Mouse (Mus musculus) heart, adult 2 months (tissue): ENCODE measurements around the gene Syn3. TPM values are rescaled to one million over a fixed set of nuclear protein-coding genes. Genes with fewer than 3 reads are reported as not detected.
"Not testable (repeated sequence)": the region's sequence is repeated elsewhere in the genome, so short reads cannot be mapped to it uniquely, and the experiment has no call there.

Source experiments
- DNase-seq, 2 experiments: peaks; one replicate each; pipeline ENCODE4 v3.0.0; 2021
- H3K27ac ChIP-seq: fragments of 200-600 bp; 2 replicates; pipeline ENCODE4 v1.8.1; 2022
- H3K27me3 ChIP-seq: fragments of 200-500 bp; 2 replicates; pipeline ENCODE4 v1.6.1; 2012; ENCODE audit warnings: mild to moderate bottlenecking, low read length, inconsistent platforms, mixed read lengths; ENCODE audit not compliant: control insufficient read depth, insufficient read depth
- H3K36me3 ChIP-seq: fragments of 200-500 bp; 2 replicates; pipeline ENCODE4 v1.6.1; 2012; ENCODE audit warnings: low read length, inconsistent platforms; ENCODE audit not compliant: control insufficient read depth, insufficient read depth
- H3K4me1 ChIP-seq: fragments of 200-500 bp; 2 replicates; pipeline ENCODE4 v1.6.1; 2011; ENCODE audit warnings: low read length; ENCODE audit not compliant: control insufficient read depth, insufficient read depth
- H3K4me3 ChIP-seq: fragments of 200-600 bp; 2 replicates; pipeline ENCODE4 v1.8.1; 2022
- H3K79me2 ChIP-seq: fragments of 200-500 bp; replicated peaks from 2 replicates; pipeline ENCODE4 v1.6.1; 2012; ENCODE audit warnings: mild to moderate bottlenecking, inconsistent platforms, low read length, moderate library complexity, mixed read lengths; ENCODE audit not compliant: control insufficient read depth, insufficient read depth
- H3K9ac ChIP-seq: fragments of 200-500 bp; 2 replicates; pipeline ENCODE4 v1.6.1; 2012; ENCODE audit warnings: low read depth, mild to moderate bottlenecking, control low read depth, inconsistent platforms, low read length, mixed read lengths
- CTCF ChIP-seq: fragments of 200-600 bp; IDR thresholded peaks from 2 replicates; pipeline ENCODE4 v1.8.1; 2022; ENCODE audit warnings: antibody characterized with exemption, mild to moderate bottlenecking, moderate library complexity
- EP300 ChIP-seq: fragments of 200-500 bp; IDR thresholded peaks from 2 replicates; pipeline ENCODE4 v1.6.1; 2011; ENCODE audit warnings: low read depth, low read length, control low read depth; ENCODE audit not compliant: insufficient read depth
- POLR2A ChIP-seq: fragments of 200-500 bp; IDR thresholded peaks from 2 replicates; pipeline ENCODE4 v1.6.1; 2011; ENCODE audit warnings: mild to moderate bottlenecking, low read depth, low read length, control low read depth; ENCODE audit not compliant: insufficient read depth
- WGBS: fragments of 180-500 bp; shearing (Covaris S2); methylation state at CpG from one replicate; pipeline ENCODE4 v1.1.7; 2018; 5-methylcytosine and 5-hydroxymethylcytosine counted together
- intact Hi-C: fragments of 180-260 bp; cut with DNase I; formaldehyde crosslinking; loops from one replicate; pipeline ENCODE4 v1.15.1; 2025
- polyA plus RNA-seq: library from polyadenylated mRNA; depleted of rRNA; stranded (reverse); fragments of >200 nt; gene quantifications from 2 replicates; pipeline ENCODE4 v1.2.3, GENCODE M21; 2012
- total RNA-seq, 2 experiments: library from RNA; stranded (reverse); gene quantifications; 2 replicates each; pipeline ENCODE4 v1.2.3; 2021

The Syn3 gene
- total and polyA plus RNA-seq, 3 experiments = 0.31 to 0.75 (median 0.41) TPM

GRCm38 (mm10) chr10:86381922-86382260, 116.8 kb downstream of the Syn3 start:
- Histone ChIP-seq H3K4me3 (no peak overlapping the region), H3K36me3 (no peaks in the 10 kb centered on the region), H3K9ac (no peak overlapping the region), H3K27me3 (no peaks in the 10 kb centered on the region), H3K4me1 (no peaks in the 10 kb centered on the region), H3K27ac (no peak overlapping the region), H3K79me2 (no peaks in the 10 kb centered on the region)
- WGBS = 59% methylated on average over 2 of the region's 2 CpGs
- intact Hi-C loops = no loop called here
- no peak for DNase-seq
- TF ChIP-seq POLR2A (no peak), CTCF (no peak), EP300 (no peak)

- WGBS = 76% methylated on average over 9 of the region's 9 CpGs
- DNase-seq = no peak
Observed at GRCm38 (mm10) chr10:86381150-86381921, 117.4 kb downstream of the Syn3 start.

GRCm38 (mm10) chr10:86380626-86381025, 118.1 kb downstream of the Syn3 start:
- WGBS = 72% methylated on average over 2 of the region's 2 CpGs
- Histone ChIP-seq H3K4me1 (no peaks in the 10 kb centered on the region), H3K79me2 (no peaks in the 10 kb centered on the region), H3K27me3 (no peaks in the 10 kb centered on the region), H3K27ac (no peak overlapping the region), H3K9ac (no peak overlapping the region), H3K36me3 (no peaks in the 10 kb centered on the region), H3K4me3 (no peak overlapping the region)
- no peak for DNase-seq
- intact Hi-C loops = no loop called here
- no peak for TF ChIP-seq CTCF
- TF ChIP-seq POLR2A = no peak
- TF ChIP-seq EP300 = no peak

More at GRCm38 (mm10) chr10:86381150-86381921, 117.4 kb downstream of the Syn3 start:
- Histone ChIP-seq H3K27me3 (no peaks in the 10 kb centered on the region), H3K36me3 (no peaks in the 10 kb centered on the region), H3K4me3 (no peak overlapping the region), H3K79me2 (no peaks in the 10 kb centered on the region), H3K9ac (no peak overlapping the region), H3K4me1 (no peaks in the 10 kb centered on the region), H3K27ac (no peak overlapping the region)
- intact Hi-C loops = no loop called here
- TF ChIP-seq POLR2A (no peak), EP300 (no peak), CTCF (no peak)

- H3K27ac ChIP-seq, intact Hi-C loops, H3K4me1 ChIP-seq, H3K9ac ChIP-seq, H3K36me3 ChIP-seq, H3K79me2 ChIP-seq, DNase-seq, H3K4me3 ChIP-seq, H3K27me3 ChIP-seq: not testable (repeated sequence)
- 68% methylated on average over 2 of the region's 2 CpGs for WGBS
Observed at GRCm38 (mm10) chr10:86378803-86379202, 119.9 kb downstream of the Syn3 start.

- Histone ChIP-seq H3K4me1 (no peaks in the 10 kb centered on the region), H3K27ac (no peak overlapping the region), H3K27me3 (no peaks in the 10 kb centered on the region), H3K36me3 (no peaks in the 10 kb centered on the region), H3K9ac (no peak overlapping the region), H3K4me3 (no peak overlapping the region), H3K79me2 (no peaks in the 10 kb centered on the region)
- WGBS = 86% methylated on average over 8 of the region's 8 CpGs
- TF ChIP-seq CTCF = no peak
- TF ChIP-seq EP300 = no peak
- TF ChIP-seq POLR2A = no peak
- peak in 1 of 2 experiments; percentile 11 for DNase-seq
- intact Hi-C loops = no loop called here
Observed at GRCm38 (mm10) chr10:86376392-86377185, 122.1 kb downstream of the Syn3 start.

GRCm38 (mm10) chr10:86375903-86376302, 122.8 kb downstream of the Syn3 start:
- intact Hi-C loops = no loop called here
- H3K27ac ChIP-seq = no peak overlapping the region
- 44% methylated on average over 11 of the region's 11 CpGs for WGBS

More at GRCm38 (mm10) chr10:86375903-86376302, 122.8 kb downstream of the Syn3 start:
- Histone ChIP-seq H3K27me3 (no peaks in the 10 kb centered on the region), H3K79me2 (no peaks in the 10 kb centered on the region), H3K4me3 (no peak overlapping the region), H3K9ac (no peak overlapping the region), H3K4me1 (no peaks in the 10 kb centered on the region), H3K36me3 (no peaks in the 10 kb centered on the region)
- no peak for DNase-seq
- TF ChIP-seq EP300 = no peak
- TF ChIP-seq CTCF = no peak
- TF ChIP-seq POLR2A = no peak
